Mouse (Mus musculus): ENCODE data around the gene Gm28035.

Gene Gm28035

DNA sequence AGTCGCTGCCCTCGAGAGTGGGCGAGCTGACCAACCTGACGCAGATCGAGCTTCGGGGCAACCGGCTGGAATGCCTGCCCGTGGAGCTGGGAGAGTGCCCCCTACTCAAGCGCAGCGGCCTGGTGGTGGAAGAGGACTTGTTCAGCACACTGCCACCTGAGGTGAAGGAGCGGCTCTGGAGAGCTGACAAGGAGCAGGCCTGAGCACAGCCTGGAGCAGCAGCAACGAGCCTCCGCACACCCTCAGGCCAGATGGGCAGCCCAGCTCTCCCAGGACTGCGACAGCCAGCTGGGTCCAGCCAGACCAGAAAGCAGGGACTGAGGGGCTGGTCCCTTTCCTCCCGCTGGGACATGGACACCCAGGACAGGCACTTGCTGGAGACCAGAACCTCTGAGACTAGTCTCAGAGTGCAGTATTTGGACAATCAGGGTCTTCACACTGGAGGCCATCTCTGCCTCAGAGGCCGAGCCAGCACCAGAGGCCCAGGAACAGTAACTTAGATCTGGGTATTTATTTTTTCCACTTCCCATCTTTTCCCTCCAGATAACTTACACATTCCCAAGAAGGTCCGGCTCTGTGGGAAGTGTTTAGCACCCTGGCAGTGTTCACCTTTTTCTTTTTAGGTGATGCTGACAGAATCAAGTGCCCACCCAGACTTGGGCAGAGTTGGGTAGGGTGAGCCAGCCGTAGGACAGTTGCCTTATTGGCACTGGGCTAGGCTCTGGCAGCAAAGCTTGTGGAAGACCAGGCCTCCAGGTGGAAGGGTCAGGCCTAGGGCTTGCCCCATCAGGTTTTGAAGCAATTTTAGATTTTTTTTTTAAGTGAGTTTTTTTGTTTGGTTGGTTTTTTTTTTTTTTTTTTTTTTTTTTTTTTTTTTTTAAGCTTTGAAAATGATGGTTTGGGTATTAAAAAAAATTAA is 21.8 kb downstream of the Gm28035 start:
- DNase-seq = peak; percentile 16

DNA sequence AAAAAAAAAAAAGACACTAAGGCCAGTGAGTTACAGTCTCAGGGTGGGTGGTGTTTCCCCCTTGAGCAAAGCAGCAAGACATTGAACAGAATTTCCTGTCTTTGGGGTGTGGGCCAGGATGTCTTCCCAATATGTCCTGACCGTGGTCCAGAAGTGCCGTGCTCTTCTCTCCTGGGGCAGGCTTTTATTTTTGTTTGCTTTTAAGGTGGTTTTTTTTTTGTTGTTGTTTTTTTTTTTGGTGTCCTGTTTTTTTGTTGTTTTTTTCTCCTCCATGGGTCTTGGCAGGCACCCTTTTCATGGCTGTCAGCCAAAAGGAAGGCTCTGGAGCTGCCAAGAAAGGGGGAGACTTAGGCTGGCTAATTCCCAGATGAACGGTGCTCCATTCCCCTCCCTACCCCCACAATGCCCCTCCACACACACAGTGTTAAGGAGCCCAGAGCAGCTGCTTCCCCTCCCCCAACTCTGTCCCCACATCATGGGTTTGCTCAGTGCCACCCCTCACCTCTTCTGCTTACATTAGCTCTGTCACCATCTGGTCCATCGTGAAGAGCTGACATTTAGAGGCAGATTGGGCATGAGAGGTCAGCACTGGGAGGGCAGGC is 22.6 kb downstream of the Gm28035 start:
- DNase-seq = peak; percentile 74

DNA sequence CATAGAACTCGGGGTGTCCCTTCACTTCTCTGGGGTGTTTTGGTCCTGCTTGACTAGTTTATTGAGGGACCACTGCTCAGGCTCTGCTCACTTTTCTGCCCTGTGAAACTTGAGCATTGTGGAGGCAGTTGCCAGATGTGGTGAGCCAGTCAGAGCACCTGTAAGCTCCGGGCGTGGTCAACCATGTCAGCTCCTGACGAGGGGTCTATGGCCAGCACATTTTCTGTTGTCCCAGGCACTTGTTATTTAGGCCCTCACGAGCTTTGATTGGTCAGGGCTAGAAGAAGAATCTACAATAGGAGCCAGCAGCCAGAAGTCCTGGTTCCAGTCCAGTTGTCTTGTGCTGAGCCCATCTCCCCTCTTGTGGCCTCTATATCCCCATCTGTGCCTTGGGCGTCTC is 23.4 kb downstream of the Gm28035 start:
- DNase-seq = no peak

DNA sequence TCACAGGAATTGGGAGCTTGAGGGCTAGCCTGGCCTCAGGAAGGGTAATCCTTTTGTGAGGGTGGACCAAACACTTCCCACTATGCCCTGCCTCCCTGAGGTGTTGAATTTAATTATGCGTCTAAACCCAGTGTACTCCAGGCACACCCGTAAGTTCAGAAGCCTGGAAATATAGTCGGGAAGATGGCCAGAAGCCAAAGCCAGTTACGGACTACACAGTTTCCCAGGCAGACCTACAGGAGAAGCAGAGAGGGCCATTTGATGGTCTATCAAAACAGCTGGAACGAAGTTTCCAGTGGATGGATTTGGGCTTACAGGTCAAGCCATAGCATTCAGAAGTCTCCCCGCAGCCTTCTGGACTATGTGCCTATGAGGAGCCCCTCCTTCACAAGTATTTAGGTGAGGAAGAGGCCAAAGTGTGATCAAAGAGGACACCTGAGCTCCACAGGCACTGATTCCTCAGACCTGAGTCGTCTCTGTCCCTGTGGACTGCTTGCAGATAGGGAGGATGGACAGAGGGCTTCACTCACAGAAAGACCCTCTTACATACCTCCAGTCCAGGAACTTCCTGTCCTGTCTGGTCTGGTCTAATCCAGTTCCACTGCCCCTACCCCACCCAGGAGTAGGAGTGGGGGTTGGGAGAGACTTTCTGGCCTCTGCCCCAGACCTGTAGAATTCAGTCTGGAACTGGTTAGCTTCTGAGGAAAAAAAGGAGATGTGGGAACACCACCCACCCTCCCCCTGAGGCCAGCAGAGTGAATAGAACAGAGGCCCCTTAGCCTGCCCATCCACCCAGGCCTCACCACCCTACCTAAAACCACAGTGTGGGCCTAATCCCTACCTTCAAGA is 24.5 kb downstream of the Gm28035 start:
- no peak for DNase-seq

DNA sequence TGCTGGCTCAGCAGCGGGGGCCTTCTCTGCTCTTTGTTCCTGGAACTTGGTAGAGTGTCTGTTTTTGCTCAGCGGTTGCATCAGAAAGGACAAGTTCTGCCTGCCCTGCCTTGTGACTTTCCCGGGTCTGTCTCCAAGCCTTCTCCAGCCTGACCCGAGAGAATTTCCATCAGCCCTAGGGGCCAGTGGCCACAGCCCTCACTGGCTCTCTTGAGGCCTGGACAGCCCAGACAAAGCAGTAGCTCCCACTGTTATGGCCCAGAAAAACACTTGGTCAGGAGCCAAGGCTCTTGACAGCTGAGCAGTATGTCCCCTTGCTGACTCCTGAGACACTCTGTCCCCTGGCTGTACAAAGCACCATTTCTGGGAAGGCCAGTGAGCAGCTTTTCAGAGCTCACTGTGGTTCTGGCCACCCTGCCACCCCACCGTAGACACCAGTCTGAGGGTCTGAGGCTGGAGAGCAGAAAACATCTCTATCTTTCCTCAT is 25.4 kb downstream of the Gm28035 start, which contains the start of gene Phyhd1:
Gene Phyhd1, plus strand, starts transcription at position 437 of the 487 bp plus-strand sequence.
- peak; percentile 61 for DNase-seq

DNA sequence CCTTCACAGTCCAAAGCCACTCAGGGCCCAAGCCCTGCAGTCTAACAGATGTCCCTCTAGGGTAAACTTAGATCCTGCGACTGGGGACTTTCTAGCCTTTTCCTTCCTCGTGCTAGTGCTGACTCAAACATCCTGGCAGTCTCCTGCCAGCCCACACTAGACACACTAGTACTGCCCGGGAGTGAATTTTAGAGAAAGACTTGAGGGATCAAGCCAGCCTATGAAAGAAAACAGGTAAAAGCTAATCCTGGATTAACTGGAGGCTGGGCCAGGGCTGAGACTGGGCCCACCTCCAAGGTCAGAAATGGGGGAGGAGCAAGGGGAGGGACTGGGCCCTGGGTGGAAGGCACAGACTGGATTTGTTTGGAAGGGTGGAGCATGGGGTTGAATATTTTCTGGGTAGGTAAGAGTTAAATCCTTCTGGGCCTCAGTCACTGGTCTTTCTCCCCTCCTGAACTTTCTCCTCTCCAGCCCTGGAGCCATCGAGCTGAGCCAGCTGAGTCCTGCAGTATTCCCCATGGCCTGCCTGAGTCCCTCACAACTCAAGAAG is 26.1 kb downstream of the Gm28035 start:
- no peak for DNase-seq

DNA sequence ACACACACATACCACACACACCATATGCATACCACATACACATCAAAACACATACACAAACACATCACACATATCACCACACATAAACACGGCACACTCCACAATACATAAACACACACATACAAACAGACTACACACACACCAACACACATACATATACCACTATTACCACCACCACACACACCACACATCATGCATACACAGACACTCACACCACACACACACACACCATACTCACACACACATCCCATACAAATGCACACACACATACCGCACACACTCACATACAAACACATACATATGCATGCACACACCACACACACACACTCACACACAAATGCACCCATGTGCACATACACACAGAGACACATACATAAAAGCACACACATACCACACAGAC is 27.1 kb downstream of the Gm28035 start:
- DNase-seq = no peak

DNA sequence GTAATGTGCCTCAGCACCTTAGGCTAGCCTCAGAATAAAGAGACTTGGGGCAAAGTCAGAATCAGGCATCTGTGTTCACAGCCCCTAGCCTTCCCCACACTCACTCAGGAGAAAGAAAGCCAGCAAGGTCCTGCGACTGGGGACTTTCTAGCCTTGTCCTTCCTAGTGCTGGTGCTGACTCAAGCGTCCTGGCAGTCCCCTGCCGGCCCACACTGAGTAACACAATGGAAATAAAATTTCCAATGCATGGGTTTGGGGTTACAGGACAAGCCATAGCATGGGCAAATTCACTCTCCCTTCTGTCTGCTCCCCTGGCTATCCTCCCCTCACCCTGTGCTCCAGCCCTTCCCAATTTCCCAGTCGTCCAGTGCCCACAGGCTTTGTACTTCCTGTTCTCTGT is 28.0 kb downstream of the Gm28035 start:
- no peak for DNase-seq

DNA sequence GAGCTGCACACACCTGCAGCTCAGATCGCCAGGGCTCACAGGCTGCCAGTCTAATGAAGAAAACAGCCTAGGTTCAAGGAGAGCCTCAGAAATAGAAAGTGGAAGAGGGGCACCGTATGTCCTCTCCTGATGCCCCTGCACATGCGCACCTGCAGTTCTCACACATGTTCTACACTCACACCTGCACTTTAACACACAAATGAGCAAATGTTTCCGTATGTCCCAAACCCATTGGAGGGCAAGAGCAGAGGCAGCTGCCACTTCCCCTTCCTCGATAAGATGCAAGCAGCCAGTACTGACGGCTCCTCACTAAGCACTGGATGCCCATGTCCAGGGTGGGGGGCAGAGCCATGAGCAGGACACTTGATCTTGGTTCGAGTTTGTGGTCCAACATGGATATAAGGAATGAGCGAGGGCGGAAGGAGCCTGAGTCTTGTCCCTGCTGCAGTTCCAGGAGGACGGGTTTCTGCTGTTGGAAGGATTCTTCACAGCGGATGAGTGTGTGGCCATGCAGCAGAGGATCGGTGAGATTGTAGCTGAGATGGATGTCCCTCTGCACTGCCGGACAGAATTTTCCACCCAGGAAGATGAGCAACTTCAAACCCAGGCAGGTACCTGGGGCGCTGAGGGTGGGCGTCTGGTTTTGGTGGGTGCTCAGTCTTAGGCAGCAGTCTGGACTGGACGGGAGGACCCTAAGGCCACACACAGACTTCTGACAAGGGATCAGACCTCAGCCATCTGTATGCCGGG is 29.0 kb downstream of the Gm28035 start:
- no peak for DNase-seq

DNA sequence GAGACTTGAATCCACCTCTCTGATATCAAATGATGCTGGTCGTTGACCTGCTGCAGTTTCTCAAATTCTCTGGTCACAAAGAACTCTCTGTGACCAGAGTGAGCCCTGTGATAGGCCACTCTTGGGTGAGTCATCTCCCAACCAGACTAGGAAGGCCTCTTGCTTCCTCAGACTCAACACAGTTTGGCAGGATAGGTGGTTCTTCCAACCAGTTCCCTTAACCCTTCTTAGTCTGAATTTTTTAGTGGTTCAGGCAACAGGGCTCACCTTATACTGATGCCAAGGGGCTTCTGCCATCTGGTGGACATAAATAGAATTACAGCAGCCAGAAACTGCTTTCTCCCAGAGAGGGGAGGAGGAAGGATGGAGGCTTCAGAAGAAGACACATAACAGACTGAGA is 29.8 kb downstream of the Gm28035 start:
- peak; percentile 71 for DNase-seq

DNA sequence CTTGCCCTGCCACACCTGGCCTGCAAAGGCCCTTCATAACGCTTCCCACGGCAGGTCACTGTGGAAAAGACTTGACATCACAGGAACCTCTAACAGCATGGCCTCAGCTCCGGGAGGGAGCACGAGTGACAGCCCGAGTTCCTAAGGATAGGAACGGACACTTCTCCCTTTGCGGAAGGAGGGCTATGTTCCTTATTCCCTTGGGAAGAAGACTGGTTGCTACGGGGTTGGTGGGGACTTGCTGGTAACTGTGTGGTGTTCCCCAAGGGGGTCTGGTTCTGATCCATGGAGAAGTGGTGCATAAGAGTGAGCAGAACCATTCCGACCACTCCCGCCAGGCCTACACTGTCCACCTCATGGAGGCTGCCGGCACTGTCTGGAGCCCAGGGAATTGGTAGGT is 40.4 kb downstream of the Gm28035 start, which contains the start of gene Gm28038:
Gene Gm28038, plus strand, starts transcription at position 301 of the 400 bp plus-strand sequence.
- DNase-seq = no peak

DNA sequence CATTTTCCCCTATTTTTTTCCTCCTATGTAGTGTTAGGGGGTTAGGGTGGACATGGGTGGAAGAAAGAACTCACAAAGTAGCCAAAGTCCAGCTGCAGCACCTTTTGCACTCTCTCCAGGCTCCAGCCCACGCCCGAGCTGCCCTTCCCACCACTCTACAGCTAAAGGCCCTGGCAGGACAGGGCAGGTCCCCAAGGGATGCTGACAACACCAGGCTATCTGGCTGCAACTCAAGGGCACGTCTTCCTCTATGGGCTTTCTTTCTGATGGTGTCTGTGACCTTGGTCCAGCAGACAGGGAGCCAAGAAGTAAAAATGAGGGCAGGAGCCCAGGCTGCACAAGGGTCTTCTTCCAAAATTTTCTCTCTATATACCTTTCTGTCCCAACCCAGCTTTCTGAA is 41.3 kb downstream of the Gm28035 start:
- no peak for DNase-seq

DNA sequence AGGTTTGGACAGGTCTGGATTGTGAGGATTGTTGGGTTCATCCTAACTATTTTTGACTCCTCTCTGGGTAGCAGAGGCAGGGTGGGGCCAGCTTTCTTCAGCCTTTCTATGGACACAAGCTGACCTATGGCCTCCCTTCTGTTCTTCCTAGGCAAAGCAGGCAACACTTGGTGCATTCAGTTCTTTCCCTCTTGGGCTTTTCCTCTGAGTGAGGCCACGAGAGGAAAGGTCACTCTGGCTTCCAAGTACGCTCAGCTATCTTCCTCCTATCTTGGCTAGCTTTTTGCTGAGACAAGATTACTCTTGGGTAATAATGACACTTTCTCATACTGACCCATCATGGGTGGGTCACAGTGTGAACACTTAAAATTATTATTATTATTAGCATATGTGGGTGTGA is 42.8 kb downstream of the Gm28035 start:
- DNase-seq = no peak

DNA sequence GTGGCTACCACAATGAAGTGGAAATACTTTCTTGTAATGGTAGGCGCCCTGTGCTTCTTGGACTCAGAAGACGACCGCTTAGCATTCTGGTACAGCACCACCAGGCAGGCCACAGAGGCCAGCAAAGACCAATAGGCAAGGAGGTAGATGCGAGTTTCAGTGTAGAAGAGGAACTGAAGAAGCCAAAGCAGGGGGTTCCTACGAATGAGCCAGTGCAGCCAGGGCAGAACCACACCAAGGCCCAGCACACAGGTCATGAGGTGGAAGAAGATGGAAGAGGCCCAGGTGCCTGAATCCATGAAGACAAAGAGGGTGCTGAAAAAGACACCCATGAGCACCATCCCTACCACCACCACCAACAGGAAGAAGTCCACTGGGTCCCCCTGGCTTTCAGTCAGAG is 44.6 kb downstream of the Gm28035 start:
- DNase-seq = no peak

DNA sequence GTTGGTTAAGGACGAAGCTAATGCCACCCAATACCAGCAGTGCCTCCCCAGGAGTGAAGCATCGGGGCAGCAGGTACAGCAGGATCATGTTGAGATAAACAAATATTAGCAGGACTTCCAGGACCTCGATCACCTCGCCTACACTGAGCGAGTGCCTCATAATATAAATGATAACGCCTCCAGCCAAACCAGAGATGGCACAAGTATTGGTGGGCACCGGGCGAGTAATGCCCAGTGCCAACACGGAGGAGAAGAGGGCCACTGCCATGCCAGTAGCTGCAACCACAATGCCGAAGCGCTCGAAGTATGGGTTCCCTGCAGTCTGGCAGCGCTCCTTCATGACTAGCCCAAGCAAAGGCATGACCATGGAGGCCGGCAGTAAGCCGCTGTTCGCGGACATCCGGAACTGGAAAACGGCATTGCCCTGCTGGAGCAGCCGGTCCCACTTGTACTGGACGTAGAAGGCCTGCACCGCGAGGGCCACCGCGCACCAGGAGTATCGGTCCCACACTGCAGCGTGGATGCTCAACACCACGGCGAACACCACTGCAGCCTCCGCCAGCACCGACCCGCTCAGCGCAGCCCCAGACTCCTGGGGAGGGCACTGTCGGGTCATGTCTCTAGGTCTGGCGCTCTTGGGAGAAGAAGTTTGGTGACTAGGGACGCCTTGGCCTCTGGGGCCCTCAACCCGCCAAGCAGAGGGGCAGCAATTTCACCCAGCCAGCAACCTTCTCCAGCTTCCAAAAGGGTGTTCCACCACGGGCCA is 45.2 kb downstream of the Gm28035 start:
- DNase-seq = no peak

DNA sequence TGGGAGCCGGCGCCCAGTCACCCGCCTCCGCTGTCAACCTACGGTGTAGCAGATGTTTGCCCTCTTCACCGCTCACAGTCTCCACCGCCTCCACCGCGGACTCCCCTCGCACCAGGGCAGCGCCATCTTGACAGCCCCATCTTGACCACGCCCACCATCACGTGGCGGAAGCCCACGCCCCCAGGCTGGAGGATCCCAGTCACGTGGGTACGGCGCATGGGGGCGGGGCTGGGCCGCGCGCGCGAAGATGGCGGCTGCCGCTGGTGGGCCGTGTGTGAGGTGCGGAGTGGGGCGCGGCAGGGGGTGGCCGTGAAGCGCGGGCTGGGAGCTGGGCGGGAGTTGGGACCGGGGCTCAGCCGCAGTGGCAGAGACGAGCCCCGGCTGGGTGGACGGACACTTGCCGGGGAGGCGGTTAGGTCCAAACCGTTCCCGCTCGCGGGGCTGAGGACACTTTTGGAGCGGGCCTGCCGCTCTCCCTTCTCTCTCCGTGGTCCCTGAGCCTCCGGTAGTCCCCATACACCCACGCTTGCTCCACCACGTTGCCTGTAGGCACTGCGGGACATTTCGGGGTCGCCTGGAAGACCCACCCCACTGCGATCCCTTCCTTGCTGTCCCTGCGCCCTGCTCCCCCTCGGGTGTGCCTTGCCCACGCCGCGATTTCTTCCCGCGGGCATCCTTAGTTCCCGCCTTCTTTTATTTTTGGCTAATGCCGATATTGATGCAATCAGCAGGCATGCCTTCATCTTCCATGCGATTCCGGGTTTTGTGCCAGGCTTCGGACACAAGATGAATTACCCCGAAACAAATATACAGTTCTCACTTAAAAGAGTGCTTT is 46.0 kb downstream of the Gm28035 start, which contains the start of the genes Dolk and Nup188:
Gene Dolk, minus strand, starts transcription at position 143 of the 835 bp plus-strand sequence.
Gene Nup188, plus strand, starts transcription at position 206 of the 835 bp plus-strand sequence.
- peak; percentile 95 for DNase-seq

DNA sequence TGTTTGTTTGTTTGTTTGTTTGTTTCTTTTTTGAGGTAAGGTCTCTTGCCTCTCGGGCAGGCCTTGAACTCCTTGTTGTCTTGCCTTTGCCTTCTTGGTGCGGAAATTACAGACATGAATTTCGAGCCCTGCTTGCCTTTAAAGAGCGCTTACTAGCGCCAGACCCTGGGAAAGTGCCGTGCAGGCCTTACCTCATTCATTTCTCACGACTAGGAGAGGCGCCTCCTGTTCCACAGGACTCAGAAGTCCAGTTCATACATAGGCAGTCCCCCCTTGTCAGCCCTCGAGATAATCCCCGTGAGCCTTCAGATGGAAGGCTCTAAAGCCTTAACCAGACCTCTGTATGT is 46.6 kb downstream of the Gm28035 start:
- no peak for DNase-seq

DNA sequence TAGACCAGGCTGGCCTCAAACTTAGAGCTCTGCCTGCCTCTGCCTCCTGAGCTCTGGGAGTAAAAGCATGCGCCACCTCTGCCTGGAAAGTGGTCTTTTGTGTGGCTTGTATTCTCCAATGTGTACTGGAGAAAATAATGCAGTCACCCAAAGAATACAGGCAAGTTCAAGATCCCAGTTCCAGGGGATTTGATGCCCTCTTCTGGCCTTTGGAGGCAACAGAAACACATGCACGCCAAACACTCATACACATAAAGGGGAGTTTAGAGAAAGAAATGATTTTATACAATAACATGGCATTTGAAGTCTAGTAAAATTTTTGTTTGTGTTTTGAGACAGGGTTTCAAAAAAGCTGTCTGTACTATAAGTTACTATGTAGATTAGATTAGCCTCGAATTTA is 59.2 kb downstream of the Gm28035 start:
- DNase-seq = no peak

DNA sequence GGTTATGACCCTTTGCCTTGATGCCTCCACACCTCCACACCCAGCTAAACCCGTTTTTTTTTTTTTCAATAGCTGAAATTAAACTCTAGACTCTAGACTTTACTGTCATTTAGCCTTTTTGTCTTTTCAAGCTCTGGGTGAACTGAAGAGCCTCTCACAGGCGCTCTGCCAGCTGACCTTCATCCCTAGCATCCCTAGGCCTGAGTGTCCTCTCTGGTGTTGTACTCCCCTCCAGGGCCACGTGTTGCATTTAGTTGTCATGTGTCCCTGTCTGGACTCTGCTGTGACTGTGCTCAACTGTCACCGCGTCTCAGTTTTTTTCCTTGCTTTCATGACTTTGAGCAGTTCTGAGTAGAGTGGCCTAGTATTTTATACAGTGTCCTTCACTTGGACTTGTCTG is 59.6 kb downstream of the Gm28035 start:
- no peak for DNase-seq

DNA sequence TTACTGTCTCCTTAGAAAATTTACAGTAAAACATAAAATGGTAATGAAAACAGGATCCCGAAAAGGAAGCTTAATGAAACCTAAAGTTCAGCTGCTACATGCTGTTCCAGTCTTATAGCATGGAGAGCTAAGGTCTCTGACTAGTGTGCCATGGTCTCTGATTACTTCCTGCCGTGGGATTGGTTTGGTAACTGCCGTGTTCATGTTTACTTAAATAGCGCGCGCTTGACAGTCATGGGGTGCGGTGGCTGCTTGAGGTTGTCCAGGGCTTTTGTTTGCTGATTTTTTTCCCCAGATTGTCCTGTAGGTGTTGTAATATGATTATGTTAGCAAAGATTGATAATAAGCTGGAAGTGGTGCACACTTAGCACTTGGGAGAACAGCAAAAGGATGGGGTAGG is 65.7 kb downstream of the Gm28035 start:
- DNase-seq = no peak

Measured in cerebellum, adult 11 months (tissue).